Mouse (Mus musculus): ENCODE data around the gene Cadps. TPM values are rescaled to one million over a fixed set of nuclear protein-coding genes. Genes with fewer than 3 reads are reported as not detected.
A peak's percentile ranks its signal among the peaks of the same experiment; 100 is the strongest.

Cadps gene
- 0.06 TPM in 1 of 2 replicates, not detected in the other for polyA plus RNA-seq (2016; fragmentation: Nextera tagmentation; extraction: Ambion mirVana)

GRCm38 (mm10) chr14:12822491-12823219, at the start of gene Cadps:
TSS of gene Cadps (minus strand) at chr14:12823079.
- no peak within 1 kb of the TSS for H3K9ac ChIP-seq
- H3K4me3 ChIP-seq = peak within 1 kb of the TSS; percentile 38
- H3K9me3 ChIP-seq (replicated peaks) = no peaks in the 10 kb centered on the region
- no peak within 1 kb of the TSS for H3K27ac ChIP-seq
- H3K27me3 ChIP-seq (replicated peaks) = peaks cover 28% of the 10 kb centered on the region
- ATAC-seq = no peak
- H3K4me1 ChIP-seq = no peaks in the 10 kb centered on the region
- 2% methylated on average over 62 of the region's 71 CpGs for WGBS (ENCODE audit: insufficient replicate concordance)
- H3K4me2 ChIP-seq = peak within 1 kb of the TSS; percentile 64
- H3K36me3 ChIP-seq = no peaks in the 10 kb centered on the region

GRCm38 (mm10) chr14:12869605-12870004, 46.7 kb upstream of the Cadps start:
- Histone ChIP-seq H3K9me3 (replicated peaks) (no peaks in the 10 kb centered on the region), H3K9ac (no peak overlapping the region), H3K27me3 (replicated peaks) (no peaks in the 10 kb centered on the region), H3K36me3 (no peaks in the 10 kb centered on the region), H3K27ac (no peak overlapping the region), H3K4me3 (no peak overlapping the region), H3K4me2 (no peak overlapping the region), H3K4me1 (no peaks in the 10 kb centered on the region)
- WGBS (ENCODE audit: insufficient replicate concordance) = 83% methylated on average over 1 of the region's 1 CpGs
- no peak for ATAC-seq

GRCm38 (mm10) chr14:12865258-12865657, 42.4 kb upstream of the Cadps start:
- H3K4me3 ChIP-seq = no peak overlapping the region
- H3K27ac ChIP-seq = no peak overlapping the region
- H3K4me1 ChIP-seq = no peaks in the 10 kb centered on the region
- H3K9ac ChIP-seq = no peak overlapping the region
- H3K9me3 ChIP-seq (replicated peaks) = no peaks in the 10 kb centered on the region
- H3K4me2 ChIP-seq = no peak overlapping the region
- no peaks in the 10 kb centered on the region for H3K36me3 ChIP-seq
- no peaks in the 10 kb centered on the region for H3K27me3 ChIP-seq (replicated peaks)
- 54% methylated on average over 2 of the region's 2 CpGs for WGBS (ENCODE audit: insufficient replicate concordance)
- no peak for ATAC-seq

- Histone ChIP-seq H3K9ac (no peak overlapping the region), H3K36me3 (no peaks in the 10 kb centered on the region), H3K4me3 (no peak overlapping the region), H3K4me1 (no peaks in the 10 kb centered on the region), H3K9me3 (replicated peaks) (no peaks in the 10 kb centered on the region), H3K27me3 (replicated peaks) (no peaks in the 10 kb centered on the region), H3K27ac (no peak overlapping the region), H3K4me2 (no peak overlapping the region)
- no peak for ATAC-seq
Observed at GRCm38 (mm10) chr14:12843860-12844259, 21.0 kb upstream of the Cadps start.

- Histone ChIP-seq H3K27ac (no peak overlapping the region), H3K36me3 (no peaks in the 10 kb centered on the region), H3K4me1 (no peaks in the 10 kb centered on the region), H3K27me3 (replicated peaks) (no peaks in the 10 kb centered on the region), H3K4me2 (no peak overlapping the region), H3K9ac (no peak overlapping the region), H3K9me3 (replicated peaks) (no peaks in the 10 kb centered on the region), H3K4me3 (no peak overlapping the region)
- ATAC-seq = no peak
- 23% methylated on average over 1 of the region's 1 CpGs for WGBS (ENCODE audit: insufficient replicate concordance)
Observed at GRCm38 (mm10) chr14:12839471-12839870, 16.6 kb upstream of the Cadps start.

- Histone ChIP-seq H3K27ac (no peak overlapping the region), H3K9ac (no peak overlapping the region), H3K27me3 (replicated peaks) (no peaks in the 10 kb centered on the region), H3K9me3 (replicated peaks) (no peaks in the 10 kb centered on the region), H3K4me2 (no peak overlapping the region), H3K4me1 (no peaks in the 10 kb centered on the region), H3K4me3 (no peak overlapping the region), H3K36me3 (no peaks in the 10 kb centered on the region)
- ATAC-seq = no peak
Observed at GRCm38 (mm10) chr14:12838949-12839348, 16.1 kb upstream of the Cadps start.

- H3K27me3 ChIP-seq (replicated peaks) = no peaks in the 10 kb centered on the region
- no peak overlapping the region for H3K4me3 ChIP-seq
- ATAC-seq = no peak
- H3K36me3 ChIP-seq = no peaks in the 10 kb centered on the region
- H3K9ac ChIP-seq = no peak overlapping the region
- no peaks in the 10 kb centered on the region for H3K9me3 ChIP-seq (replicated peaks)
- no peak overlapping the region for H3K27ac ChIP-seq
- no peaks in the 10 kb centered on the region for H3K4me1 ChIP-seq
- no peak overlapping the region for H3K4me2 ChIP-seq
Observed at GRCm38 (mm10) chr14:12838323-12838722, 15.4 kb upstream of the Cadps start.

- Histone ChIP-seq H3K27ac (no peak overlapping the region), H3K9ac (no peak overlapping the region), H3K27me3 (replicated peaks) (no peaks in the 10 kb centered on the region), H3K9me3 (replicated peaks) (no peaks in the 10 kb centered on the region), H3K4me3 (no peak overlapping the region), H3K4me1 (no peaks in the 10 kb centered on the region), H3K36me3 (no peaks in the 10 kb centered on the region), H3K4me2 (no peak overlapping the region)
- WGBS (ENCODE audit: insufficient replicate concordance) = 26% methylated on average over 1 of the region's 1 CpGs
- ATAC-seq = no peak
Observed at GRCm38 (mm10) chr14:12837902-12838301, 15.0 kb upstream of the Cadps start.

GRCm38 (mm10) chr14:12823781-12824180, 902 bp upstream of the Cadps start:
- Histone ChIP-seq H3K36me3 (no peaks in the 10 kb centered on the region), H3K4me1 (no peaks in the 10 kb centered on the region), H3K9me3 (replicated peaks) (no peaks in the 10 kb centered on the region), H3K4me2 (no peak overlapping the region), H3K4me3 (no peak overlapping the region), H3K27ac (no peak overlapping the region), H3K27me3 (replicated peaks) (peaks cover 28% of the 10 kb centered on the region), H3K9ac (no peak overlapping the region)
- no peak for ATAC-seq
- 11% methylated on average over 6 of the region's 6 CpGs for WGBS (ENCODE audit: insufficient replicate concordance)

- Histone ChIP-seq H3K9me3 (replicated peaks) (no peaks in the 10 kb centered on the region), H3K27me3 (replicated peaks) (peaks cover 28% of the 10 kb centered on the region), H3K4me1 (no peaks in the 10 kb centered on the region), H3K36me3 (no peaks in the 10 kb centered on the region), H3K4me3 (peak overlapping the region; percentile 38), H3K9ac (no peak overlapping the region), H3K4me2 (peak overlapping the region; percentile 64), H3K27ac (no peak overlapping the region)
- WGBS (ENCODE audit: insufficient replicate concordance) = 1% methylated on average over 51 of the region's 58 CpGs
- no peak for ATAC-seq
Observed at GRCm38 (mm10) chr14:12821831-12822490, 918 bp downstream of the Cadps start.

- peaks cover 28% of the 10 kb centered on the region for H3K27me3 ChIP-seq (replicated peaks)
- no peaks in the 10 kb centered on the region for H3K36me3 ChIP-seq
- 6% methylated on average over 13 of the region's 13 CpGs for WGBS (ENCODE audit: insufficient replicate concordance)
- peak overlapping the region; percentile 38 for H3K4me3 ChIP-seq
- peak overlapping the region; percentile 64 for H3K4me2 ChIP-seq
- no peak for ATAC-seq
- H3K4me1 ChIP-seq = no peaks in the 10 kb centered on the region
- no peak overlapping the region for H3K9ac ChIP-seq
- no peaks in the 10 kb centered on the region for H3K9me3 ChIP-seq (replicated peaks)
- H3K27ac ChIP-seq = no peak overlapping the region
Observed at GRCm38 (mm10) chr14:12821156-12821813, 1.6 kb downstream of the Cadps start.

- Histone ChIP-seq H3K4me3 (no peak overlapping the region), H3K27ac (no peak overlapping the region), H3K4me2 (no peak overlapping the region), H3K4me1 (no peaks in the 10 kb centered on the region), H3K9me3 (replicated peaks) (no peaks in the 10 kb centered on the region), H3K9ac (no peak overlapping the region), H3K27me3 (replicated peaks) (peaks cover 28% of the 10 kb centered on the region), H3K36me3 (no peaks in the 10 kb centered on the region)
- 50% methylated on average over 1 of the region's 1 CpGs for WGBS (ENCODE audit: insufficient replicate concordance)
- no peak for ATAC-seq
Observed at GRCm38 (mm10) chr14:12820149-12820548, 2.7 kb downstream of the Cadps start.
